Mouse (Mus musculus) erythroblast, embryonic 14.5 days (primary cell): ENCODE results near the gene Cadps2. TPM values are rescaled to one million over a fixed set of nuclear protein-coding genes. Genes with fewer than 3 reads are reported as not detected.

Experiments
- H3K27me3 ChIP-seq: 2 replicates; pipeline ENCODE4 v1.6.1; 2012; ENCODE audit warnings: inconsistent platforms; ENCODE audit not compliant: control insufficient read depth
- H3K36me3 ChIP-seq: 2 replicates; pipeline ENCODE4 v1.6.1; 2012; ENCODE audit warnings: mild to moderate bottlenecking, inconsistent platforms; ENCODE audit not compliant: control insufficient read depth
- H3K4me1 ChIP-seq: 2 replicates; pipeline ENCODE4 v1.6.1; 2012; ENCODE audit warnings: inconsistent platforms; ENCODE audit not compliant: control insufficient read depth
- H3K4me3 ChIP-seq: replicated peaks from 2 replicates; pipeline ENCODE3; 2012; ENCODE audit warnings: moderate library complexity, mild to moderate bottlenecking, inconsistent platforms
- H3K9me3 ChIP-seq: 2 replicates; pipeline ENCODE4 v1.6.1; 2012; ENCODE audit warnings: low read length, inconsistent platforms, mixed read lengths; ENCODE audit not compliant: control insufficient read depth
- GATA1 ChIP-seq: IDR thresholded peaks from 2 replicates; pipeline ENCODE4 v1.6.1; 2012; ENCODE audit warnings: low read length, inconsistent platforms, mixed read lengths
- TAL1 ChIP-seq: IDR thresholded peaks from 3 replicates; pipeline ENCODE4 v1.6.1; 2012; ENCODE audit warnings: low read length, inconsistent platforms, mixed read lengths
- polyA plus RNA-seq: library from polyadenylated mRNA; stranded (reverse); fragments of >175 nt; gene quantifications from 2 replicates; pipeline ENCODE4 v1.2.3, GENCODE M21; 2012

Gene Cadps2
- polyA plus RNA-seq, 1 experiment: not detected

DNA sequence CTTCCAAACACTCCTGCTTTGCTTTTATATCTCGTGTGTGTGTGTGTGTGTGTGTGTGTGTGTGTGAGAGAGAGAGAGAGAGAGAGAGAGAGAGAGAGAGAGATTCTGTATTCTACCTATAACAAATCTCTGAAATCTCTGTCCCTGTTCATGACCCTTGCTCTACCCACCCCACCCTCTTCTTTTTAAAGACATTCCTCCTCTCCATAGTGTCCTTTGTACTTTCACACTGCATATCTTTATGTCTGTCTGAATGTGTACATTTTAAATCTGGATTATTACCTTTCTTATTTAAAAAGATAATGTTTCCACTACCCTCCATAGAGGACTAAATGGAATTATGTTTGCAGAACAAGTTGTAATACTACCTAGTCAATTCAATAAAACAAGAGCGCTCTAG lies 315.5 kb downstream of the Cadps2 start:
- H3K9me3 ChIP-seq: peaks cover 3% of the 10 kb centered on the region; the same call in 1 of the 2 replicates
- H3K27me3 ChIP-seq: no peaks in the 10 kb centered on the region
- H3K36me3 ChIP-seq: no peaks in the 10 kb centered on the region
- no peaks in the 10 kb centered on the region for H3K4me1 ChIP-seq
- H3K4me3 ChIP-seq: no peak overlapping the region
- TF ChIP-seq GATA1: no peak
- TF ChIP-seq TAL1: no peak

- Histone ChIP-seq H3K9me3 (peaks cover 3% of the 10 kb centered on the region; the same call in 1 of the 2 replicates), H3K4me3 (no peak overlapping the region), H3K36me3 (no peaks in the 10 kb centered on the region), H3K4me1 (no peaks in the 10 kb centered on the region), H3K27me3 (no peaks in the 10 kb centered on the region)
- TF ChIP-seq TAL1: no peak
- TF ChIP-seq GATA1: no peak
Measured at GRCm38 (mm10) chr6:23522556-23522955, 316.7 kb downstream of the Cadps2 start.

- no peak for TF ChIP-seq GATA1
- no peak for TF ChIP-seq TAL1
- H3K4me1 ChIP-seq: no peaks in the 10 kb centered on the region
- no peaks in the 10 kb centered on the region for H3K9me3 ChIP-seq
- H3K27me3 ChIP-seq: no peaks in the 10 kb centered on the region
- H3K4me3 ChIP-seq: no peak overlapping the region
- H3K36me3 ChIP-seq: no peaks in the 10 kb centered on the region
Measured at GRCm38 (mm10) chr6:23498611-23499010, 340.6 kb downstream of the Cadps2 start.

GRCm38 (mm10) chr6:23491804-23492203 lies 347.4 kb downstream of the Cadps2 start:
- no peaks in the 10 kb centered on the region for H3K36me3 ChIP-seq
- H3K27me3 ChIP-seq: no peaks in the 10 kb centered on the region
- no peak overlapping the region for H3K4me3 ChIP-seq
- no peaks in the 10 kb centered on the region for H3K9me3 ChIP-seq
- TF ChIP-seq GATA1: no peak
- no peak for TF ChIP-seq TAL1
- no peaks in the 10 kb centered on the region for H3K4me1 ChIP-seq

- H3K4me1 ChIP-seq: no peaks in the 10 kb centered on the region
- H3K27me3 ChIP-seq: no peaks in the 10 kb centered on the region
- no peaks in the 10 kb centered on the region for H3K36me3 ChIP-seq
- no peak overlapping the region for H3K4me3 ChIP-seq
- H3K9me3 ChIP-seq: peaks cover 4% of the 10 kb centered on the region; the same call in 1 of the 2 replicates
- no peak for TF ChIP-seq TAL1
- no peak for TF ChIP-seq GATA1
Measured at GRCm38 (mm10) chr6:23490431-23490830, 348.8 kb downstream of the Cadps2 start.

GRCm38 (mm10) chr6:23489046-23489445 lies 350.2 kb downstream of the Cadps2 start:
- peaks cover 4% of the 10 kb centered on the region; the same call in 1 of the 2 replicates for H3K9me3 ChIP-seq
- no peaks in the 10 kb centered on the region for H3K27me3 ChIP-seq
- no peak overlapping the region for H3K4me3 ChIP-seq
- no peaks in the 10 kb centered on the region for H3K4me1 ChIP-seq
- H3K36me3 ChIP-seq: no peaks in the 10 kb centered on the region
- no peak for TF ChIP-seq TAL1
- no peak for TF ChIP-seq GATA1

DNA sequence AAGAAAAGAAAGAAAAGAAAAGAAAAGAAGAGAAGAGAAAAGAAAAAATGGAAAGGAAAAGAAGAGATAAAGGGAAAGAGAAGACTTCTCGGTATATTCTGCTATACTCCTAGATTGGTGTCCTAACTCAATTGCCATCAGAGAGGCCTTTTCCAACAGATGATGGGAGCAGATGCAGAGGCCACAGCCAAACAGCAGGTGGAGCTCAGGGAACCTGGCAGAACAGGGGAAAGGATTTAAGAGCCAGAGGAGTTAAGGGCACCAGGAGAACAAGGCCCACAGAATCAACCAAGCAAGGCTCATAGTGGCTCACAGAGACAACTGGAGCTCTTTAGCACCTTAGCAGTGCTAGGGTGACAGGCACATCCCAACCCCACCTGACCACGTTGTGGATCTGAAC lies 366.5 kb downstream of the Cadps2 start:
- H3K4me3 ChIP-seq: no peak overlapping the region
- H3K9me3 ChIP-seq: no peaks in the 10 kb centered on the region
- no peaks in the 10 kb centered on the region for H3K27me3 ChIP-seq
- H3K36me3 ChIP-seq: no peaks in the 10 kb centered on the region
- TF ChIP-seq GATA1 (no peak), TAL1 (no peak)
- H3K4me1 ChIP-seq: no peaks in the 10 kb centered on the region

- Histone ChIP-seq H3K36me3 (no peaks in the 10 kb centered on the region), H3K4me3 (no peak overlapping the region), H3K9me3 (no peaks in the 10 kb centered on the region), H3K4me1 (no peaks in the 10 kb centered on the region), H3K27me3 (no peaks in the 10 kb centered on the region)
- no peak for TF ChIP-seq GATA1
- no peak for TF ChIP-seq TAL1
Measured at GRCm38 (mm10) chr6:23471830-23472229, 367.4 kb downstream of the Cadps2 start.

DNA sequence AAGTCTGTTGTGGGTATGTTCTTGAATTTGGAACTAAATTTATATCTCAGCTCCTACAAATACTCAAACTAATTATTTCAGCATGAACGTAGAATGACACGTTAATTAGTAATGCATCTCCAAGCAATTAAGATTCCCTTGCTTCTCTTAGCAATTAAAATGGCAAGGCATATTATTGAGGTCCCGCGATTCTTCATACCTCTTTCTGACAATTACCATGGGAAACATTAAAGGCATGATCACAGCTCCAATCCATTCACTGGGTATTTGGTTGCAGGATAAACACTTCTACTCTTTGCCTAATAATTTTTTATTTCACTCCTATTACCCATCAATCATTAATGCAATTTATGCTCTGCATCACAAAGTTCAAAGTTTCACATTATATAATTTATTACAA lies 371.3 kb downstream of the Cadps2 start:
- no peak for TF ChIP-seq TAL1
- TF ChIP-seq GATA1: no peak
- H3K4me3 ChIP-seq: no peak overlapping the region

DNA sequence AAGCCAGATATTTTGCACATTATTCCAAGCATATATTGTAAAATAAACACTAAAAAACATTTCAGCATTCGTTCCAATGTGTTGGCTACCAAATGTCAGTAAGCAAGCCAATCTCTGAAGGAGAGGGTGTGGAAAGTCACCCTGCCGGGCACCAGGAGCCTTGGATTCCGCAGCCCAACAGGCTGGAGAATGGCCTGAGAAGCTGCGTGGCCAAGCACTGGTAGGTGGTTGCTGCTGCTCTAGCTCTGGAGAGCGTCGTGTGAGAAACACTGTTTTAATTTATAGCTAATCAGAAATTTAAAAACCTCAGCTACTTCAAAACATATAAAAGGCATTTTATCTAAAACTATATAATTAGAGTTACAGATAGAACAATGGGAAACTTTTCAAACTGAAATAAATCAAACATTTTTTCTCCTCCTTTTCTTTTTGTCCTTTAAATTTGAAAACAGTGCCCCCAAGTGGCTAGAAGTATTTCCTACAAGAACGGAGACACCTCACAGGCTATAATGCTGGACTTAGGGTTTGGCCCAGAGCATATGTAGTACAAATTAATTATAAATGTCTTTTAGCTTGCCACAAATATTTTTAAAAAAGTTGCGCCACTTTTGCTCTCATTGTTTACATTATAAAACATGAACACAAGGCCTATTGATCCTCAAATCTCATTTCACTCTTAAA lies 376.5 kb downstream of the Cadps2 start:
- H3K36me3 ChIP-seq: no peaks in the 10 kb centered on the region
- H3K27me3 ChIP-seq: no peaks in the 10 kb centered on the region
- H3K4me3 ChIP-seq: no peak overlapping the region
- no peaks in the 10 kb centered on the region for H3K4me1 ChIP-seq
- H3K9me3 ChIP-seq: no peaks in the 10 kb centered on the region
- TF ChIP-seq GATA1: no peak
- no peak for TF ChIP-seq TAL1

More for the DNA sequence above, 371.3 kb downstream of the Cadps2 start:
- Histone ChIP-seq H3K36me3 (no peaks in the 10 kb centered on the region), H3K9me3 (no peaks in the 10 kb centered on the region), H3K27me3 (no peaks in the 10 kb centered on the region), H3K4me1 (no peaks in the 10 kb centered on the region)
